Mouse (Mus musculus) gastrocnemius, adult 2 months (tissue): ENCODE results near the gene Fam155a. TPM values are rescaled to one million over a fixed set of nuclear protein-coding genes. Genes with fewer than 3 reads are reported as not detected.
"Not testable (repeated sequence)": the region's sequence is repeated elsewhere in the genome, so short reads cannot be mapped to it uniquely, and the experiment has no call there.

Experiments used
- DNase-seq: peaks from one replicate; pipeline ENCODE4 v3.0.0; 2022
- H3K27ac ChIP-seq: fragments of 200-600 bp; 2 replicates; pipeline ENCODE4 v1.8.1; 2022; ENCODE audit warnings: mild to moderate bottlenecking
- H3K4me3 ChIP-seq: fragments of 200-600 bp; 2 replicates; pipeline ENCODE4 v1.8.1; 2022; ENCODE audit warnings: mild to moderate bottlenecking, moderate library complexity
- CTCF ChIP-seq: fragments of 200-600 bp; IDR thresholded peaks from 2 replicates; pipeline ENCODE4 v1.8.1; 2022; ENCODE audit warnings: antibody characterized with exemption, mild to moderate bottlenecking, moderate library complexity
- intact Hi-C: fragments of 180-260 bp; cut with DNase I; formaldehyde crosslinking; loops from one replicate; pipeline ENCODE4 v1.15.1; 2025
- total RNA-seq, 2 experiments: library from RNA; stranded (reverse); gene quantifications; 2 replicates each; pipeline ENCODE4 v1.2.3; 2021

Gene Fam155a
- total RNA-seq, 2 experiments from 2014 or later: 0.08 TPM; not detected in 1

DNA sequence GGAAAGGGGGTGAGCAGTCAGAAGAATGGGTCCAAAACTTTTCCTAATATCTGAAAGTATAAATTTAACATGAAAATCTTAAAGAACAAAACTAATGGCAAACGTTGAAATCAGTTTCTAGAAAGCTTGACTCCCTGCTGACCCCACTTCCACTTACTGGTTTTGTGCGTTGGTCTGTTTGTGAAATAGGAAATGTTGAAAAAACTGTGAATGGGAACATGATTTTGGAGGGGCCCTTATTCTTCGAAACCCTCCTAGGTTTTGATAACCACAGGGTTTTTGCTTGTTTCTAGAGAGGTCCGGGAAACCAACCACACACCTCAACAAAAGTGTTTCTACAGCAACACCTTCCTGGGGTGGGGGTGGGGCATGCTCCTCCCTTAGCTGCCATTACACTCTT, 368.6 kb downstream of the Fam155a start:
- intact Hi-C loops: no loop called here

DNA sequence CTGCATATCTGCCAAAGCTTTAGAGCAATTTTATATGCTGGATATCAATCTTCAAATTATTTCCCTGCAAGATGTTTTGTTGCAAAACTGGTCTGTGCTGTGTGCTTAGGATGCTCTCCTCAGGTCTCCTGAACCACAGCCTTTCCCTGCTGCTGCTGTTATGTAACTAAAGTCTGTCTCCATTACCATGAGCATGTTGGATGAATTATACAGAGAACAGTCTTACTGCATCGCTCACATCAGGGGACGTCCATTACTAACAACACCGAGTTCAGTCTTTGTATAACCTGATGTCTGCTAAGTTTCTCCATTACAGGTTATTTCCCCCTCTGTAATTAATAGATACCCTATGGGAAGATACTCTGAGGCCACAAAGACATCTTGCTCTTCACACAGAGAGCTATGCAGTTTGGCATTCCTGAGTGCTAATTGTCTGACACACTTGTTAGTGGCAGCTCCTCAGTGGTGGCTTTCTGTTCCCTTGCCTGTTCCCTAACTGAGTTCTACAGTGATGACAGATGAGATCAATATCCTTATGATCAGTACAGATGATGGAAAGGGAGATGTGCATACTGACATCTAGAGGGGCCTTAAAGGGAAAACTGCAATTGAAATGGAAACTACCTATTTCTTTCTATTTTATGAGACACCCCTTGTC, 372.2 kb downstream of the Fam155a start:
- no peak for DNase-seq
- TF ChIP-seq CTCF: no peak
- intact Hi-C loops: no loop called here
- Histone ChIP-seq H3K27ac (no peak overlapping the region), H3K4me3 (no peak overlapping the region)

More for the DNA sequence above, 368.6 kb downstream of the Fam155a start:
- Histone ChIP-seq H3K4me3 (no peak overlapping the region), H3K27ac (no peak overlapping the region)
- no peak for TF ChIP-seq CTCF
- DNase-seq: no peak

- Histone ChIP-seq H3K4me3 (no peak overlapping the region), H3K27ac (no peak overlapping the region)
- no peak for TF ChIP-seq CTCF
- intact Hi-C loops: no loop called here
- DNase-seq: no peak
These were observed 372.9 kb downstream of the Fam155a start for GRCm38 (mm10) chr8:9398040-9398439.

DNA sequence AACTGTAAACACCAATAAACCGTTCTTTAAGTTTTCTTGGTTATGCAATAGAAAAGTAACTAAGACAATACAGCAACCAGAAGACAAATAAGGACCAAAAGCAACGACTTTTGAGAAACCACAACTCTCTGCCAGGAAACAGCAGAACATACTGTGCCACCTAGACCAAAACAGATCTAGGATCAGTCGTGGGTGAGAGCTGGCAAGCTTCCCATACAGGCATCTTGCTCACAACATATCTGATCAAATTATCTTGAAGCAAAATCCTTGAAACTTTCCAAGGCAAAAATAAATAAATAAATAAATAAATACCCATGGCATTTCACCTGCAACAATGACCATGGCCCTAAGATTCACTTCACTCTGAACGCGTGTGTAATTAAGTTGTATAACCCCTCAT, 376.3 kb downstream of the Fam155a start:
- Histone ChIP-seq H3K4me3 (no peak overlapping the region), H3K27ac (no peak overlapping the region)
- no peak for DNase-seq
- TF ChIP-seq CTCF: no peak
- intact Hi-C loops: no loop called here

GRCm38 (mm10) chr8:9393246-9393645, 377.7 kb downstream of the Fam155a start:
- no peak overlapping the region for H3K27ac ChIP-seq
- no peak for DNase-seq
- no peak overlapping the region for H3K4me3 ChIP-seq
- no peak for TF ChIP-seq CTCF
- intact Hi-C loops: no loop called here

DNA sequence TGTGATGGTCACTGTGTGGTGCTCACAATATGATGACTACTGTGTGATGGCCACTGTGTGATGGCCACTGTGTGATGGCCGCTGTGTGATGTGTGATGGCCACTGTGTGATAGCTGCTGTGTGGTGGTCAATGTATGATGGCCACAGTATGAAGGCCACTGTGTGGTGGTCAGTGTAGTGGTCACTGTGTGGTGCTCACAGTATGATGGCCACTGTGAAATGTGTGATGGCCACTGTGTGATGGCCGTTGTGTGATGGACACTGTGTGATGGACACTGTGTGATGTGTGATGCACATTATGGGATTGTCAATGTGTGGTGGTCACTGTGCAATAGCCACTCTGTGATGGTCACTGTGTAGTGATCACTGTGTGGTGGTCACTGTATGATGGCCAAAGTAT, 380.7 kb downstream of the Fam155a start:
- H3K27ac ChIP-seq, H3K4me3 ChIP-seq, intact Hi-C loops, DNase-seq: not testable (repeated sequence)

DNA sequence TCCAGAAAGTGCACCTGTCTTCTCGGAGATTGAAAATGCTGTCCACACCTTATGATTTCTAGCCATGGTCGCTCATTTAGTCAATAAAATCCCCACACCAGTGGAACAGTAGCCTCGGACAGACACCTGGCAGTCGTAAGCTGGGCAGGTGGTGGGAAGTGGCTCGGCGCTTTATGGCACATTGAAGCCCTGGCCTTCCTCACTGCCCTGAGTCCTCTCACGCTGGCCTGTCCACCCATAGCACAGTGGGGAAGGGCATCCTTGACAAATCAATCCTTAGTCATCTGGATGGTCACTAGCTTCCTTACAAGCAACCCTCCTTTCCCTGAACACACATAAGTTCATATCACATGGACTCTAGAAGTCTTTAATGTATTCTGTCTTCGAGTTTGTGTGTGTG, 401.8 kb downstream of the Fam155a start:
- no peak overlapping the region for H3K4me3 ChIP-seq
- no peak for DNase-seq
- TF ChIP-seq CTCF: no peak
- intact Hi-C loops: no loop called here
- H3K27ac ChIP-seq: no peak overlapping the region

GRCm38 (mm10) chr8:9367721-9368120, 403.2 kb downstream of the Fam155a start:
- intact Hi-C loops: no loop called here
- no peak for TF ChIP-seq CTCF
- H3K27ac ChIP-seq: no peak overlapping the region
- no peak overlapping the region for H3K4me3 ChIP-seq
- DNase-seq: no peak

DNA sequence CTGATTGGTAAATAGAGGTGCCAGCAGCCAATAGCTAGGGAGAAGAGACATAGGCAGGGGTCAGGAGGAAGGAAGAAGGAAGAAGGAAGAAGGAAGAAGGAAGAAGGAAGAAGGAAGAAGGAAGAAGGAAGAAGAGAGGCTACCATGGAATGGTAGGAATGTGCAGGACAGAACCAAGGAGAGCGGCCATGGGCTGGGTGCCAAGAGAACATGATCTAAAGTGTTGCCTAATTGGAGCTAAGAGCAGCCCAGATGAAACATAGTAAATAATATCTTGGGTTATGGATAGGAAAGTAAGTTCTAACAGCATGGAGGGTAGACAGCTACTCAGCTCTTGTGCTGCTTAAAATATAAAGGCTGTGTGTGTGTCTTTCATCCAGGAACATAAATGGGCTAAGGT, 405.6 kb downstream of the Fam155a start:
- Histone ChIP-seq H3K27ac (no peak overlapping the region), H3K4me3 (no peak overlapping the region)
- intact Hi-C loops: no loop called here
- TF ChIP-seq CTCF: no peak
- DNase-seq: no peak

GRCm38 (mm10) chr8:9348523-9349135, 422.3 kb downstream of the Fam155a start:
- intact Hi-C loops: loop anchor here (10.0 kb wide), 1 partner anchor 586 kb away; no protein-coding TSS in a partner anchor
- TF ChIP-seq CTCF: peak; percentile 60
- Histone ChIP-seq H3K27ac (no peak overlapping the region), H3K4me3 (no peak overlapping the region)
- DNase-seq: no peak

GRCm38 (mm10) chr8:9347163-9347562, 423.8 kb downstream of the Fam155a start:
- H3K27ac ChIP-seq: no peak overlapping the region
- intact Hi-C loops: loop anchor here (10.0 kb wide), 1 partner anchor 588 kb away; no protein-coding TSS in a partner anchor
- no peak overlapping the region for H3K4me3 ChIP-seq
- DNase-seq: no peak
- no peak for TF ChIP-seq CTCF

GRCm38 (mm10) chr8:9344136-9344535, 426.8 kb downstream of the Fam155a start:
- intact Hi-C loops: loop anchor here (10.0 kb wide), 1 partner anchor 591 kb away; no protein-coding TSS in a partner anchor
- no peak for TF ChIP-seq CTCF
- DNase-seq: no peak

DNA sequence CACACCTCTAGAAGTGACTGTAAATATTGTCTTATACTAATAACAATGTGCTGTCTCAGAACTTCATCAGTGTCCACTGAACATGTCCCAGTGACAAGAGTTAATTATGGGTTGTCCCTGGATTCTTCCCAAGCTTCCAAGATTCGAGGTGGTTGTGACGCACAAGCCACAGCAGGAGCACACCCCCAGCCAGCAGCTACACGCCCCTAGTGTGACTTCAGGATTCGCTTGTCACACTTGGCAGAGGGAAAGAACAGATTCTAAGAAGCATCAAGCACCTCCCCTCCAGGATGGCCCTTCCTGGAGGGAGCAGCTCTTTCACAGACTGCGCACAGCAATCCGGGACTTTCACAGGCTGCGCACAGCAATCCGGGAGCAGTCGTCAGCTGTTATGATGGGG, 428.0 kb downstream of the Fam155a start:
- no peak for DNase-seq
- TF ChIP-seq CTCF: no peak
- intact Hi-C loops: loop anchor here (10.0 kb wide), 1 partner anchor 592 kb away; no protein-coding TSS in a partner anchor
- Histone ChIP-seq H3K27ac (no peak overlapping the region), H3K4me3 (no peak overlapping the region)

More at GRCm38 (mm10) chr8:9344136-9344535, 426.8 kb downstream of the Fam155a start:
- no peak overlapping the region for H3K27ac ChIP-seq
- no peak overlapping the region for H3K4me3 ChIP-seq

- intact Hi-C loops: loop anchor here (10.0 kb wide), 1 partner anchor 592 kb away; no protein-coding TSS in a partner anchor
- Histone ChIP-seq H3K27ac (no peak overlapping the region), H3K4me3 (no peak overlapping the region)
- TF ChIP-seq CTCF: no peak
- DNase-seq: no peak
These were observed 428.4 kb downstream of the Fam155a start for GRCm38 (mm10) chr8:9342593-9342992.
